Mouse (Mus musculus) embryonic facial prominence, embryonic 11.5 days (tissue): ENCODE measurements at regions not wholly inside any gene's neighbourhood (a gene's known extent, or its start where the extent isn't known, plus 50 kb on each side); places are given as distances from the start of the nearest gene placed in this dataset.

Experiments
- ATAC-seq: fragments of 200-750 bp; cut with Nextera tagmentation; replicated peaks from 2 replicates; pipeline ENCODE4 v1.8.0; 2017; ENCODE audit warnings: low read depth; ENCODE audit not compliant: insufficient number of reproducible peaks, low FRiP score, low TSS enrichment
- DNase-seq: peaks from one replicate; pipeline ENCODE4 v3.0.0-alpha.2; 2015; ENCODE audit warnings: low spot score
- H3K27ac ChIP-seq: fragments of 300-500 bp; sonication (generic); replicated peaks from 2 replicates; pipeline ENCODE4 v1.5.1; 2014; ENCODE audit warnings: mild to moderate bottlenecking, low read depth, low read length, control low read depth
- H3K27me3 ChIP-seq: fragments of 300-500 bp; sonication (generic); 2 replicates; pipeline ENCODE4 v1.6.1; 2014; ENCODE audit warnings: mild to moderate bottlenecking, low read length, moderate library complexity, mixed read lengths; ENCODE audit not compliant: control insufficient read depth, insufficient read depth
- H3K36me3 ChIP-seq: fragments of 300-500 bp; sonication (generic); replicated peaks from 2 replicates; pipeline ENCODE4 v1.6.1; 2014; ENCODE audit warnings: low read depth, mild to moderate bottlenecking, low read length, moderate library complexity, mixed read lengths; ENCODE audit not compliant: control insufficient read depth, insufficient read depth
- H3K4me1 ChIP-seq: fragments of 300-500 bp; sonication (generic); 2 replicates; pipeline ENCODE4 v1.6.1; 2014; ENCODE audit warnings: low read length, mixed read lengths; ENCODE audit not compliant: control insufficient read depth, insufficient read depth
- H3K4me2 ChIP-seq: fragments of 300-500 bp; sonication (generic); 2 replicates; pipeline ENCODE4 v1.6.1; 2014; ENCODE audit warnings: low read depth, mild to moderate bottlenecking, control low read depth, low read length, moderate library complexity
- H3K4me3 ChIP-seq: fragments of 300-500 bp; sonication (generic); 2 replicates; pipeline ENCODE4 v1.5.1; 2014; ENCODE audit warnings: low read depth, low read length, control low read depth
- H3K9ac ChIP-seq: fragments of 300-500 bp; sonication (generic); replicated peaks from 2 replicates; pipeline ENCODE4 v1.6.1; 2014; ENCODE audit warnings: mild to moderate bottlenecking, control low read depth, low read length
- H3K9me3 ChIP-seq: fragments of 300-500 bp; sonication (generic); replicated peaks from 2 replicates; pipeline ENCODE4 v1.6.1; 2016; ENCODE audit warnings: mild to moderate bottlenecking, low read length, inconsistent platforms, mixed read lengths; ENCODE audit not compliant: control insufficient read depth
- WGBS: fragments of 180-500 bp; shearing (Covaris S2); extraction: QIAGEN DNeasy Blood & Tissue Kit; methylation state at CpG from one replicate; pipeline ENCODE4 v1.1.7; 2014; 5-methylcytosine and 5-hydroxymethylcytosine counted together

GRCm38 (mm10) chr2:48557123-48557522 is 256.8 kb upstream of the Acvr2a start:
- no peaks in the 10 kb centered on the region for H3K36me3 ChIP-seq
- DNase-seq: no peak
- H3K4me3 ChIP-seq: no peak overlapping the region
- no peak overlapping the region for H3K4me2 ChIP-seq
- no peak overlapping the region for H3K9ac ChIP-seq
- no peaks in the 10 kb centered on the region for H3K4me1 ChIP-seq
- no peaks in the 10 kb centered on the region for H3K27me3 ChIP-seq
- no peak overlapping the region for H3K27ac ChIP-seq
- no peak for ATAC-seq
- H3K9me3 ChIP-seq: no peaks in the 10 kb centered on the region

GRCm38 (mm10) chr2:48558641-48559040 is 255.3 kb upstream of the Acvr2a start:
- WGBS: 86% methylated on average over 3 of the region's 3 CpGs
- no peak for ATAC-seq
- H3K4me3 ChIP-seq: no peak overlapping the region

DNA sequence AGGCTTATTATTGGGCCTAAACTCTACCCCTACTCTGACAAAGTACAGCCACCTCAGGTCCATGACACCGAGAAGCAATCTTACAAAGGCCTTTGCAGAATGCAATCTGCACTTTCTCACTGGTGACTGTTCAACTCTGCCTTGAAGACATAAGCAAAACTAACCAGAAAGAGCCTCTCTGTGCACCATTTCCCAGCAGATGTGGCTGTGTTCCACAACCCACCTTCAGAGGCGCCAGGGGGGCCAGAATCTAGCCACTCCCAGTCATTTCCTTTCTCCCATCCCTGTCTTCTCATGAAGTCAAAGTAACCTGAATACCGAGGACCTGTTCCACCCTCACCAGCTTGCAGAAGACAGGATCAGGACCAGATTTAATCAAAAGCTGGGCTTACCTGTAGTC is 250.3 kb upstream of the Acvr2a start:
- H3K4me1 ChIP-seq: no peaks in the 10 kb centered on the region
- no peak overlapping the region for H3K9ac ChIP-seq
- 77% methylated on average over 3 of the region's 3 CpGs for WGBS
- no peaks in the 10 kb centered on the region for H3K27me3 ChIP-seq
- no peaks in the 10 kb centered on the region for H3K36me3 ChIP-seq
- ATAC-seq: no peak
- H3K9me3 ChIP-seq: no peaks in the 10 kb centered on the region
- DNase-seq: no peak
- no peak overlapping the region for H3K4me2 ChIP-seq
- no peak overlapping the region for H3K27ac ChIP-seq
- no peak overlapping the region for H3K4me3 ChIP-seq

More at GRCm38 (mm10) chr2:48558641-48559040, 255.3 kb upstream of the Acvr2a start:
- DNase-seq: no peak
- no peaks in the 10 kb centered on the region for H3K9me3 ChIP-seq
- no peak overlapping the region for H3K27ac ChIP-seq
- H3K4me2 ChIP-seq: no peak overlapping the region
- H3K36me3 ChIP-seq: no peaks in the 10 kb centered on the region
- H3K4me1 ChIP-seq: no peaks in the 10 kb centered on the region
- no peak overlapping the region for H3K9ac ChIP-seq
- H3K27me3 ChIP-seq: no peaks in the 10 kb centered on the region

DNA sequence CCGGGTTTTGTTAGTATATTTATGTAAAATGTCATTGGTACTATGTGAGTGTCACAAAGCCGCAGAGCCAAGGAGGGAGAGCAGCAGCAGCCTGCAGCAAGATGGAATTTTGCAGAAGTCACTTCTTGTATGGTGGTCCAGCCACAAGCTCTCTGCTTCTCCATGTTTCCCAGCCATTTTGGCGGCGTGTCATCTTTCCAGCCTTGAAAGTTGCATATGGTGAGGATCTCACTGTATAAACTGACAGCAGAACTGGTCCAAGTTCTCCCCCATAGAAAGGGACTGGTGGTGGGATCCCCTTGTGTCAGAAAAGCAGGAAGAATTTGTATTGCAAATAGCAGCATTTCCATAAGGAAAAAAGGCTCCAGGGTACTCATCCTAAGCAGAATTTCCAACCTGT is 249.7 kb upstream of the Acvr2a start:
- Histone ChIP-seq H3K9me3 (no peaks in the 10 kb centered on the region), H3K9ac (no peak overlapping the region), H3K4me3 (no peak overlapping the region), H3K36me3 (no peaks in the 10 kb centered on the region), H3K4me2 (no peak overlapping the region), H3K4me1 (no peaks in the 10 kb centered on the region), H3K27ac (no peak overlapping the region), H3K27me3 (no peaks in the 10 kb centered on the region)
- ATAC-seq (no peak), DNase-seq (no peak)
- WGBS: 79% methylated on average over 4 of the region's 4 CpGs

DNA sequence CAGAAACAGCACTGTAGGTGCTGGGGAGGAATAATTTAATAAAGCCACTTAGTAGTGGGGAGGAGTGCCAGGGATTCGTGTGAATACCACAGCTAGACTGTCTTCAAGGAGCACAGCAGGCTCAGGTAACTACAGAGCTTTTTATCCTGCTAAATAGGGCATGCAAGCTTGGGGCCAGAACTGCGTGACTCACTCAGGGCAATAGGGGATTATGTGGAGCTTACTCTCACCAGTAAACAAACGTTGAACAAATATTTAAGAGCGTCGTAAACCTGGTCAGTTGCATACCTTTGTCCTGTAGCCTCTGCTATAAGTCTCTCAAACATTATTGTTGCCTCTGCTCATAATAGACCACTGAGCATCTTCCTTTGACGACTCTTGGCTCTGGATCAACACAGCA is 246.0 kb upstream of the Acvr2a start:
- H3K36me3 ChIP-seq: no peaks in the 10 kb centered on the region
- no peak overlapping the region for H3K27ac ChIP-seq
- H3K4me3 ChIP-seq: no peak overlapping the region
- no peaks in the 10 kb centered on the region for H3K9me3 ChIP-seq
- H3K4me2 ChIP-seq: no peak overlapping the region
- WGBS: 55% methylated on average over 6 of the region's 6 CpGs
- no peak for DNase-seq
- H3K27me3 ChIP-seq: no peaks in the 10 kb centered on the region
- ATAC-seq: no peak
- no peaks in the 10 kb centered on the region for H3K4me1 ChIP-seq
- H3K9ac ChIP-seq: no peak overlapping the region

DNA sequence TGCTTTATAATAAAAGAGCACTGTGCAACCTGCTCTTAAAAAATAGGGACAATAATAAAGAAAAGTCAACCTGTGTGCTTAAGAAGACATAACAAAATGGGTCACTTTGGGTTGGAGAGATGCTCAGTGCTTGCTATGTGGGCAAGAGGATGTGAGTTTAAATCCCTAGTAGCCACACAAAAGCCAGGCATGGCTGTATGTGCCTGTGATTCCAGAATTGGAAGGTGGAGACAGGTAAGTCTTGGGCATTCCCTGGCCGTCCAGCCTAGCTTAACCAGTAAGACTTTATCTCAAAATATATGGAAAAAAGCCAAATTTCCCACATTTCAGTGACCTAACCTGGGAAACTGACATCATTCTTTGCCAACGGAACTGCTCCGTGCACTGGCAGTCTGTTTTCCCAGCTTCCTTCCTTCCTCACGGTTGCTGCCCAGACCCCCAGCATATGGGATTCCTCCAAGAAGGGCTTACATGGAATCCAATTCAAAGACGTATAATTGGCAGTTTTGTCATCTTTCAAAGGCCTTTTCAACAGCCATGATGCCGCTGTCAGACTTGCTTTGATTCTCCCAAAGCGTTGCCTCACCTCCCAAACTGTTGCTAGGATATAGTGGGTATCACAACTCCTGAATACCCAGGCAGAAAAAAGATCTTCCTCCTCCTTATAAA is 227.6 kb upstream of the Acvr2a start:
- Histone ChIP-seq H3K4me3 (no peak overlapping the region), H3K36me3 (no peaks in the 10 kb centered on the region), H3K27ac (no peak overlapping the region), H3K4me2 (no peak overlapping the region), H3K9me3 (no peaks in the 10 kb centered on the region), H3K27me3 (no peaks in the 10 kb centered on the region), H3K9ac (no peak overlapping the region), H3K4me1 (no peaks in the 10 kb centered on the region)
- DNase-seq: no peak
- ATAC-seq: no peak
- WGBS: 71% methylated on average over 7 of the region's 7 CpGs

GRCm38 (mm10) chr2:48586831-48587169 is 227.1 kb upstream of the Acvr2a start:
- DNase-seq (no peak), ATAC-seq (no peak)
- H3K9me3 ChIP-seq: no peaks in the 10 kb centered on the region
- 73% methylated on average over 4 of the region's 4 CpGs for WGBS
- no peaks in the 10 kb centered on the region for H3K27me3 ChIP-seq
- no peak overlapping the region for H3K4me3 ChIP-seq
- no peaks in the 10 kb centered on the region for H3K36me3 ChIP-seq
- H3K27ac ChIP-seq: no peak overlapping the region
- no peak overlapping the region for H3K4me2 ChIP-seq
- no peaks in the 10 kb centered on the region for H3K4me1 ChIP-seq
- H3K9ac ChIP-seq: no peak overlapping the region

DNA sequence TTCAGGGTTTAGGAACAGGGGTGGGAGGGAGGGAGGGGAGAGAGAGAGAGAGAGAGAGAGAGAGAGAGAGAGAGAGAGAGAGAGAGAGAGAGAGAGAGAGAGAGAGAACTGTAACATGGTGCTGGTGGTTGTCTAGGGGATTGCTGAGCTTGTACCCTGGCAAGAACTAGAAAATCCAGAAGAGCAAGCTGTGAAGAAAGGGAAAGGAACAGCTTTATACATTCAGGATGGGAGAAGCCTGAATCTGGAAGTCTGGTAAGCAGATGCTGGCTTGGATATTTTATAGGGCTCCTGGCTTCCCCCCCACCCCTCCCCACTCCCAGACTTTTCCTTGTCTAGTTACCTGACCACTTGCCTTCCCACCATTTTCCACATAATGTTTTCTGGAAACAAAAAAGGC is 224.2 kb upstream of the Acvr2a start:
- Histone ChIP-seq H3K9me3 (no peaks in the 10 kb centered on the region), H3K27me3 (no peaks in the 10 kb centered on the region), H3K4me3 (no peak overlapping the region), H3K9ac (no peak overlapping the region), H3K27ac (no peak overlapping the region), H3K4me2 (no peak overlapping the region), H3K36me3 (no peaks in the 10 kb centered on the region), H3K4me1 (no peaks in the 10 kb centered on the region)
- no peak for ATAC-seq
- DNase-seq: no peak
